Mouse (Mus musculus) brown adipose tissue, adult 24 weeks (tissue): Measurements from ENCODE around the gene Prdm1. TPM values are rescaled to one million over a fixed set of nuclear protein-coding genes. Genes with fewer than 3 reads are reported as not detected.

Experiments
- H3K27ac ChIP-seq: fragments of 200-500 bp; replicated peaks from 2 replicates; pipeline ENCODE4 v1.5.1; 2012; ENCODE audit warnings: low read depth, mild to moderate bottlenecking, low read length
- H3K4me1 ChIP-seq: fragments of 200-500 bp; 2 replicates; pipeline ENCODE4 v1.6.1; 2012; ENCODE audit warnings: low read length, mixed read lengths; ENCODE audit not compliant: control insufficient read depth, insufficient read depth, insufficient read length
- H3K4me3 ChIP-seq: fragments of 200-500 bp; 2 replicates; pipeline ENCODE4 v1.5.1; 2012; ENCODE audit warnings: low read depth, mild to moderate bottlenecking, low read length, moderate library complexity; ENCODE audit not compliant: insufficient read depth
- polyA plus RNA-seq: library from polyadenylated mRNA; stranded (reverse); fragments of >200 nt; gene quantifications from 2 replicates; pipeline ENCODE4 v1.2.4, GENCODE M21; 2012; ENCODE audit not compliant: missing spikeins, insufficient read depth, insufficient read length

Gene Prdm1
- polyA plus RNA-seq, 1 experiment = not detected

DNA sequence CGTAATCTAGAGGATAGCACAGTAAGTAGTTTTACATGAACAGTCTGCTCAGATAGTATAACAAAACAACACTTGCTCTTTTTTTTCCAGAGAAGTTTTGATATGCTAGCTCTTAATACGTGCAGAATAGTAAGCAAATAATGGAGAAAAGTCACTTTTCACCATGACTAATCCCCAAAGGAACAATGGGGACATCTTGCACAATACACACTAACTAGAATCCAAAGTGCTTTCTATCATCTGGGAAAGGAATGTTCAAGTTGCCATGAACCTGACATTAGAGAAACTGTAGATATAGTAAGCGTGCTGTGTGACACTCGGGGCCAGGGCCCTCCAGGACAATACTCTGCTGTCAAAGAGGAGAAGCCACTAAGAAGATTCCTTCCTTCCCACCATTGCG lies 15.2 kb downstream of the Prdm1 start:
- Histone ChIP-seq H3K27ac (no peak overlapping the region), H3K4me1 (no peaks in the 10 kb centered on the region), H3K4me3 (no peak overlapping the region)

DNA sequence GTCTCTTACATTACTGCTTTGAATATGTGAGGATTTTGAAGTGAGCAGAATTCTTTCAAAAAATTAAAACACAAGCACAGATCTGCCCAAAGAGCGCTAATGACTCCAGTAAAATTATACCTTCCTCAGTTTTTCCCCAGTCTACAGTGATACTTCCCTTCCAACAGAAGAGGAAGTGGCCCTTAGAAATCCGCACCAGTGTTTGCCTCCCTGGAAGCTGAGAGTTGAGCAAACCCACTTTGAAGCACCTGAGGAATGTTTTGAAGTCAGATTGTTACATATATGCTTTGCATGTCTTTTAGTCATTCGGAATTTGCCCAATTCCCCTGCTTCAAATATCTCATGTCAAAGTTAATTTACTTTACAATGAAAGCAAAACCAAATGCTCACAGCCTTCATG lies 17.3 kb downstream of the Prdm1 start:
- Histone ChIP-seq H3K27ac (no peak overlapping the region), H3K4me3 (no peak overlapping the region), H3K4me1 (no peaks in the 10 kb centered on the region)

DNA sequence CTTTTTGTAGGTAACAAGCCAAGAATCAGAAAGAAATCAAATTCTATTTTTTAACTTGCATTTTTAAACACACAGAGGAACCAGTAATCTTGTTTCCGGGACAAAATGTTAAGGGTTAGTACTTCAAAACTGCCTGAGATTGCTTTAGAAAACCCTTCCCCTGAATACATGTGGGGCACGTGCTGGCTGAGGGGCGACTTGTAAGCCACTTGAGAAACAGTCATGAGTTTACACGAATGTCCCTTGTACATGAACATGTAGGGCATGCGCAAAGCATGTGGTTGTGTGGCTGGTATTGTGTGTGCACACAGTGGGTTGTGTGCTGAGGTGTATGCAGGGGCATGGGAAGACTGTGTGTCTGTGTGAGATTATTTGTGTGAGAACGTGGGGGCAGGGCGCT lies 19.7 kb downstream of the Prdm1 start:
- no peak overlapping the region for H3K27ac ChIP-seq
- H3K4me3 ChIP-seq = no peak overlapping the region
- no peaks in the 10 kb centered on the region for H3K4me1 ChIP-seq

DNA sequence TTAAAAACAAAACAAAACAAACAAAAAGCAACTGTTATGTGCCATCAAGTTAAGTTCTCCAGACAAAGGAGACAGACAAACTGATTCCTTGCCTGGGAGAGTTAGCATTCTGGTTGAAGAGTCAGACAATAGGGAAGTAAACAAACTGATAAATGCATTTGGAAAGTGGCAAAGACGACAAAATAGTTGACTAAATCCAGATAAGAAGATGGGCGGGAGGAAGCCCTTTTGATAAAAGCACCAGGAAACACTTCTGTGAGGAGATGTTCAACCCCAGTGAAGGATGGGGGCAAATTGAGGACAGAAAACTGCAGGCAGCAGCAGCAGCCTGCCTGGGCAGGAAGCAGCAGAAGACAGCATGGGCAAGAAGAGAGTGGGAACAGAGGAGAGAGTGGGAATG lies 20.3 kb downstream of the Prdm1 start:
- H3K4me3 ChIP-seq = no peak overlapping the region
- H3K4me1 ChIP-seq = no peaks in the 10 kb centered on the region
- H3K27ac ChIP-seq = no peak overlapping the region

DNA sequence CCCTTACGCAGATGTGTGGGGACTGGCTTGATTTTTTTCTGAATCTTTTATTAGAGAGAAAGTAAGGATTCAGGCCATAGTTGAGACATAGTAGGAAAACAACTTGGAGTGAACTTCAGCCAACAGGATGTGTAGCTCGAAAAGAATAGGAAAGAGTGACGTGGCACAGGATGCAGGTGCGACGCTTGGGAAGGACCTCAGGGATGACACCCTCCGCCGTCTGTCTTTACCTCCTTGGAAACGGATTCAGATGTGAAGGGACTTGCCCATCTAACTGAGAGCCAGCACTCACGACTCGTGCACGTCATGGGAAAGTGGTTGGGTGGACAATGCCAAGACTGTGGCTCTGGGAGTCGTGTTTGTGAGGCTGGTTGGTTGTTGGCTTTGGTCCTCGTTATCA lies 25.4 kb downstream of the Prdm1 start:
- Histone ChIP-seq H3K4me3 (no peak overlapping the region), H3K27ac (no peak overlapping the region), H3K4me1 (peaks cover 7% of the 10 kb centered on the region; the same call in 1 of the 2 replicates)

DNA sequence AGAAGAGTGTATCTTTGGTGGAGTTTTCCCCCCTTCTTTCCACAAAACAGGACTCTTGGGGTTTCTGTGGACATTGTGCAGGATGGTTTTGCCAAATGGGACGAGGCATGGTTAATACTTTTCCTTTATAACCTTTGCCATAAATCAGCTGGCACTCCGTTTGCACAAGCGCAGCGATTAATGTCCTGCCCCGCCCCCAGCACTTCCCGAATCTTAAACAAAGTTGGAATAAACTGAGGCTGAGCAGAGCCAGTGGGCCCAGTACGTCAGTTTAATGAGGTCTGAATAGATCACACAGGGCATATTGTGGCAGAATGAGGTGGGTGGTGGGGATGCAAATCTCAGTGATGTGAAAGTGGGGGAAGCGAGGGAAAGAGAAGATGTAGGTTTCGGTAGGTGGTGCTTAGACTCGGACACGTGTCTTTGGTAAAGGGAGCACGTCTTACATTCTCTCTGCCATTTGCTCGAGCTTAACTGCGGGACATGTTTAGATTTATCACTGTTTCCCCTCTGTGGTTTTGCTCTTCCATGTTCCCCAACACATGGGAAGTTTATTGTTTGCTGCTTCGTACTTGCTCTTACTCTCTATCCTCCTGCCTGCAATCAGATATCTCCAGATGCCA lies 28.3 kb downstream of the Prdm1 start:
- Histone ChIP-seq H3K4me1 (peaks cover 7% of the 10 kb centered on the region; the same call in 1 of the 2 replicates), H3K4me3 (no peak overlapping the region)

DNA sequence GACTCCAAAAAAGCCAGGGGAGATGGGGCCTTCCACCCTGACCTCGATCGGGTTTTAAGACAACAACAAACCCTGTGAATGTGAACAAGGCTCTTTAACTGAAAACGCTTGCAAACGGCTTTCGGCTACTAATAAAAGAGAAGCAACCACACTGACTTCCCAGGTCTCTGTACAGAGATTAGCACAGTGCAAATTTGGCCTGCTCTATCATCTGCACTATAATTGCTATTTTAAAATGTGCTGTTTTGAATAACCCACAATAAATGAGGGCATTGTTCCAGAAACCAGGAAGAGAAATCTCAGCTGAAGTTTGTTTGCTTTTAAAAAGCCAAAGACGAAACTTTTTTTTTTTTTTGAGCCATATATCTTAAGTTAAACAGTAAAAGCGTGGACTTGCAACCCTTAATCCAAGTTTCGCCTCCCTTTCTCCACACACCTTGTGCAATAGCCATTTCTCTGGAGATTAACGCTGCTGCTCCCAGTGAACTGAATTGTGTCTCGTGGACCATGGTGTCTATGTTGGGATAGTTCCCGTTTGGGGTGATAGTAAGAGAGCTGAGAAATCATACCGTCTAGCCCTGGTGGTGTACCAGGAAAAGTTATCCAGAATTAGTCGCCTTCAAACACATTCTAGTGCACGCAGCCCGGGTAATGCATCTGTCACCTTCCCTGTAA lies 34.3 kb downstream of the Prdm1 start:
- Histone ChIP-seq H3K4me1 (no peaks in the 10 kb centered on the region), H3K4me3 (no peak overlapping the region), H3K27ac (no peak overlapping the region)

More for the DNA sequence above, 28.3 kb downstream of the Prdm1 start:
- no peak overlapping the region for H3K27ac ChIP-seq

DNA sequence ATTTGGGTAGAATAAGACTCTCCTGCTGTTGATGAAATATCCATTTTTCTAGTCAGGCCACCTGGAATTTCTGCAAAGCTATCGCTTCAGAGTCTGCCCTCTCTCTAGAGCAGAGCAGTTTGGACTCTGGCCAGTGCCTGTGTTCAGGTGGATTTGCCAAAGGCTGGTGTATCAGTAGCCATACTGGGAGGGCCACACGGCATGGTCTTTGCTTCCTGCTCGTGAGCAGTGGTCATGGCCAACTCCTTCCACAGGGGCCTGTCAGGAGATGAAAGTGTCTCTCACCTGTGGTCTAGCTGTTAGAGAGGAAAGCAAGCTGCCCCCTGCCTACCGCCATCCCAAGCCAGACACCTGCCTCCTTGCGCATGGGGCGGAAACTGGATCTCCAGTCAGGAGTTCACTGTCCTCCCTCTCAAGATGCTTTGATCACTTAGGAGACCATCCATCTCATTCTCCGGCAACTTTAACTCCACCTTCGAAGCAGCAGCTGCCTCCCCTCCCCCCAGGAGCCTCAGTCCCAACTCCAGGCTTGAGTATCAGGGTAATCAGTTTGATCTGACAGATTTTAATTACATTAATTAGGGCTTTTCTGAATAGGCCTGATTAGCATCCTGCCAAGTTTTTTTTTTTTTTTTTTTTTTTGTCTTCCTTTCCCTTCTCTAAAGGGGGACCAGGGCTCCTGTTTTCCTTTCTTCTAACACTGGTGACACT lies 35.3 kb downstream of the Prdm1 start:
- no peak overlapping the region for H3K27ac ChIP-seq
- no peaks in the 10 kb centered on the region for H3K4me1 ChIP-seq
- H3K4me3 ChIP-seq = no peak overlapping the region

DNA sequence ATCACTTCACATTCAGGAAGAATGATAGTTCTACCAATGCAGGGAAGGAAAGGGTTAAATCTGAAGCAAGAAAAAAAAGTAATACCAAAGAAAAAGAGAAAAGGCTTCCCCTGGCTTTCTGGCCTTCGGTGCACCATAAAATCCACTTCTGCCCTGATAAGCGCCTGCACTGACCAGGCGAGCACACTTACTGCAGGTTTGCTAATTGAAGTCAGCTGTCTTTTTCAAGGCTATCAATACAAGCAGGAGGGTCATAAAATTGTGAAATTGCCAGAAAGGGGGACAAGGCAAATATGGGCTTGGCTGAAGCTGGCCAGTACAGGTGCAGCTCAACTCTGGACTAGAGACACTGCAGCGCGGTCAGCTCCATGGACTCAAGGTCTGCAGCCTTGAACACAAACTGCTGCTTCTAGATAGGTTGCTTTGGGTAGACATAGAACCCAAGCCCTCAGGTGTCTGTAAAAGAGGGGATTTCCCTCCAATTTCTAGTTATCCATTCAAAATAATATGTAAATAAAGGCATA lies 37.3 kb downstream of the Prdm1 start:
- Histone ChIP-seq H3K27ac (no peak overlapping the region), H3K4me1 (no peaks in the 10 kb centered on the region), H3K4me3 (no peak overlapping the region)

DNA sequence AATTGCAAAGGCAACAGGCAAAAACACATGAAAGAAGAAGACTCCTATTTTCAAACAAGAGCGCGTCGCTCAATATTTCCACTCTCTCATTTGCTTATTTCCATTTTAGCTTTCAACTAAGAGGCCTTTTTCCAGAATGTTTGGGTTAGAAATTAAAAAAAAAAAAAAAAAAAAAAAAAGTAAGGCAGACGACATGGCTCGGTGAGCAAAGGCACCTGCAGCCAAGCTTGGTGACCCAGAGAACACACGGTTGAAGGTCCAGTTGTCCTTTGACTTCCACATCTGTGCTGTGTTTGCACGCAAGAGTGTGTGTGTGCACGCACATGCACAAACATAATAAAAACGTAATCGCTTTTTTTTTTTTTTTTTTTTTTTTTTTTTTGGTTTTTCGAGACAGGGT lies 41.2 kb downstream of the Prdm1 start:
- no peak overlapping the region for H3K27ac ChIP-seq
- H3K4me3 ChIP-seq = no peak overlapping the region
- no peaks in the 10 kb centered on the region for H3K4me1 ChIP-seq

DNA sequence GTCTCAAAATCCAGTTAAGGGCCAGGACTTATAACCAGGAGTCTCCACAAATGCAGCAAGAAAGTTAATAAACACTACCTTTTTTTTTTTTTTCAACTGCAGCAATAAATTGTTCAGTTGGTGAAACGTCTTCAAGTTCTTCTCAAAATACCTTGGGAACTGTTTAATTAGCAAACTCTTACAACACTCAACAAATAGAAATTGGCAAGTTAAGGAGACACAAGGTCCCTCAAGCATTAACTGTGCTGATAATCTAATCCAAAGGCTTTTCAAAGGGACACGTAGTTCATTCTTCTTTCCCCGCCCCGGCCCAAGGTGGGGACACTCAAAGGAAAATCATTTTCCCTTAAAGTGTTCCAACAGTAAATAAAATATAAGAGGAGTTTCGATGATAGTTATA lies 44.2 kb downstream of the Prdm1 start:
- no peak overlapping the region for H3K27ac ChIP-seq
- H3K4me1 ChIP-seq = no peaks in the 10 kb centered on the region
- no peak overlapping the region for H3K4me3 ChIP-seq

DNA sequence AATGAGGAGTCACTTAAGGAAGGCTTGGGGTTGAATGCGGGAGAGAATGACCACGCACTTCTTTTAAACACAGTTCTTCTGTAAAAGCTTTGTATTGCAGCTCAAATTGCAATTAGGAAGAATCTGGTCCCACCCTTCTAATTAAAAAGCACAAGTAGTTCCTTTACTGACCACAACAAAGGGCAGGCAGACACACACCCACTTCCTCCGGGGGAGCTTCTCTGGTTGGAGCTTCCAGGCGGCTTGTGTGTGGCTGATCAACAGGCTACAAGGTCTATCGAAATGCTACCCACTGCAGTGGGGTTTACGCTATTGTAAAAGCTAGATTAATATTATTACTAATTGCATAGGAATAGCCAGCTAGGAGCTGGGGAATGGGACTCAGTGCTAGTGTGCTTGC lies 45.2 kb downstream of the Prdm1 start:
- H3K27ac ChIP-seq = no peak overlapping the region
- H3K4me1 ChIP-seq = no peaks in the 10 kb centered on the region
- H3K4me3 ChIP-seq = no peak overlapping the region

DNA sequence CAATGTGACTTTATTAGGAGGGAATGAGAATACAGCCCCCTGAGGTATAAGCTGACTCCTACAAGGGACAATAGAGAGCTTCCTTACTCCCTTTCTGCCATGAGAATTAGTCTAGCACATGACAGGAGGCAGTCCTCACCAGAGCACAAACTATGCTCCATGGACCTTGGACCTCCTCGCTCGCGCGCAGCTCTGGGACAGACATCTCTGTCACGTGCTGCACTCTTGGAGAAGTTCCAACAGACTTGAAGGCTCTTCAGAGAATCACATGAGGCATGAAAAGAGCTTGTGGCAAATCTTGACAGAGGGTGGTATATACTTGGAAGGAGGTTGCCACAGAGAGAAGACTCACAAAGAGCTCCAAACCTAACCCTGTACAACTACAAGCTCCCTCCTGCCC lies 46.9 kb downstream of the Prdm1 start:
- no peak overlapping the region for H3K27ac ChIP-seq
- H3K4me1 ChIP-seq = no peaks in the 10 kb centered on the region
- no peak overlapping the region for H3K4me3 ChIP-seq

DNA sequence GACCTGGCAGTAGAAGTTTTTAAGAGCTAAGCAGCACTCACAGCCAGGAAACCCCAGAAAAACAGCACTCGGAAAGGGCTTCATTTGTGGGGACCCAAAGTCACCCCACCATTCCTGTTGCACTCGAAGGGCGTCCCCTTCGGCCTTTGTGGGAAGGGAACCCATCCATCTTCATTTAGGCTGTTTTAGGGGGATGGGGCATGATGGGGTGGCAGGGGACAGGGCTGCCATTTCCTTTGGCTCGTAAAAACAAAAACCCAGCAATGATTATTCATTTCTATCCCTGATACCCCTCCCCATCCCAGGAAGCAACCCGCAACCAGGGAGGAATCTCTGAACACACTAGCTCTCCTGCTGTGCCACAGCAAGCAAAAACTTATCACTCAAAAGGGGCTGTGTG lies 49.0 kb downstream of the Prdm1 start:
- no peak overlapping the region for H3K4me3 ChIP-seq
- H3K4me1 ChIP-seq = no peaks in the 10 kb centered on the region
- no peak overlapping the region for H3K27ac ChIP-seq

DNA sequence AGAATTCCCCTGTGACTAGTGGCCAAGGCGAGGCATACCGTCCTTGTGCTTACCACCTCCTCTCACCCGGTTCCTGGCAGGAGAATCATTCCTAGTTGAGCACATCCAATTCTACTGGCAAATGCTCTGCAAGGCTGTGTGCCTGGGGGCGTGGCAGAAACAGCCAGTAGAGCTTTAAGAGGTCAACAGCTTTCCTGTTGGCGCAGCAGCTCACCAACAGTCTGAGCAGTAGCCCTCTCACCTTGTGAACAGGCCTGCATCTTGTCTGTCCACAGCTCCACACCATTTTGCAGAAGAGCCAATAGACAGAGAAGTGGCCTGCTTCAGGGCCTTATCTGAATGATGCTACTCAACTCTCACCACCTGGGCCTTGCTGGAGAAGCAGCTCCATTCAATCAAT lies 50.2 kb downstream of the Prdm1 start:
- no peak overlapping the region for H3K27ac ChIP-seq
- H3K4me3 ChIP-seq = no peak overlapping the region
- H3K4me1 ChIP-seq = no peaks in the 10 kb centered on the region

DNA sequence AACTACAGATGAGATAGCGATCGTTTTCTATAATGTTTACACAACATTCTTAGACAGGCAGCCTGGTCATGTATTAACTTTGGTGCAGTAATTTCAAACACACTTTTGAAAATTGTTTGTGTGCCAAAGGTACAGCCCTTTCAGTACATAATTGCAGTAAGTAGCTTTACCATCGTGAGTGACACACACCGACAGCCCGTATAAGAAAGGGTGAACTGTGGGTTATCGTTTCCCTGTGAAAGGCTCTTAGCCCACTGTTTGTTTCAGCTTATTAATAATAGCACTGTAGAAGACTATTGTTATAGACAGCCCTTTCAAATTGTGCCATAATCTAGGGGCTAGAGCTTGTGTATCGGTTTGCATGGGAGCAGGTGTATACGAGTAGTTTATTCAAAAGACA lies 51.1 kb downstream of the Prdm1 start:
- Histone ChIP-seq H3K4me1 (no peaks in the 10 kb centered on the region), H3K4me3 (no peak overlapping the region), H3K27ac (no peak overlapping the region)
